9 mouse cellular contexts compared by ENCODE assay signal in genomic region chr16:34493914-34494313, GRCm38 (mm10).
A peak's percentile ranks its signal among the peaks of the same experiment; 100 is the strongest.
DNase-seq lines count a peak whose midpoint lies in the region; ATAC-seq and TF ChIP-seq lines count a peak whose summit lies in the region.
"Had no signal": no experiment of that assay in that cellular context is flagged by ENCODE, and none has a peak within 500 bp of the region (broad histone marks: within the 10 kb centered on the region; RNA-seq: fewer than 3 reads in every experiment).

No protein-coding gene starts in this region.

- no peaks in the 10 kb centered on the region for H3K9me3 ChIP-seq in heart, embryonic 15.5 days (replicated peaks)
- no peaks in the 10 kb centered on the region for H3K9me3 ChIP-seq in stomach, embryonic 16.5 days (replicated peaks; ENCODE audit: control insufficient read depth, low read length)
- H3K9me3 ChIP-seq in hindbrain, embryonic 13.5 days: no peaks in the 10 kb centered on the region
- H3K9me3 ChIP-seq: G1E had no signal

- peak overlapping the region; percentile 24; the same call in 1 of the 2 replicates for H3K27ac ChIP-seq in left cerebral cortex, adult 2 months
- peak overlapping the region; percentile 60 for H3K27ac ChIP-seq in heart, embryonic 15.5 days
- H3K27ac ChIP-seq in stomach, embryonic 16.5 days (ENCODE audit: low read length): peak overlapping the region; percentile 16
- no peak overlapping the region for H3K27ac ChIP-seq in hindbrain, embryonic 13.5 days
- H3K27ac ChIP-seq: liver, embryonic 14.5 days had no signal

- TF ChIP-seq CTCF in left cerebral cortex, adult 2 months (IDR thresholded peaks at IDR 0.05): no peak

- peak overlapping the region; percentile 21 for H3K4me2 ChIP-seq in heart, embryonic 15.5 days
- no peak overlapping the region for H3K4me2 ChIP-seq in stomach, embryonic 16.5 days (ENCODE audit: low read depth, low read length)
- no peak overlapping the region for H3K4me2 ChIP-seq in hindbrain, embryonic 13.5 days

- WGBS in heart, embryonic 15.5 days: 28% methylated on average over 3 of the region's 3 CpGs
- WGBS in stomach, embryonic 16.5 days: 50% methylated on average over 3 of the region's 3 CpGs
- WGBS in hindbrain, embryonic 13.5 days: 71% methylated on average over 3 of the region's 3 CpGs

- ATAC-seq in heart, embryonic 15.5 days (replicated peaks; ENCODE audit: insufficient number of reproducible peaks, insufficient read depth, low FRiP score, low read depth): peak; percentile 44; the same call in 1 of the 2 replicates
- ATAC-seq in stomach, embryonic 16.5 days (ENCODE audit: insufficient read depth, low FRiP score): peak; percentile 17; the same call in 1 of the 2 replicates
- no peak for ATAC-seq in hindbrain, embryonic 13.5 days (ENCODE audit: low FRiP score)

- H3K4me1 ChIP-seq in heart, embryonic 15.5 days (replicated peaks): peaks cover 33% of the 10 kb centered on the region
- peaks cover 22% of the 10 kb centered on the region for H3K4me1 ChIP-seq in stomach, embryonic 16.5 days (ENCODE audit: control insufficient read depth, insufficient read depth, low read length)
- H3K4me1 ChIP-seq in hindbrain, embryonic 13.5 days (replicated peaks): peaks cover 31% of the 10 kb centered on the region

- H3K27me3 ChIP-seq in heart, embryonic 15.5 days: no peaks in the 10 kb centered on the region
- no peaks in the 10 kb centered on the region for H3K27me3 ChIP-seq in stomach, embryonic 16.5 days (ENCODE audit: control insufficient read depth, insufficient read depth, low read length)
- no peaks in the 10 kb centered on the region for H3K27me3 ChIP-seq in hindbrain, embryonic 13.5 days

- intact Hi-C loops in left cerebral cortex, adult 2 months (cut with DNase I): no loop called here
- intact Hi-C loops in left cerebral cortex, postnatal 14 days (cut with DNase I): no loop called here

- no peak overlapping the region for H3K9ac ChIP-seq in heart, embryonic 15.5 days
- H3K9ac ChIP-seq in stomach, embryonic 16.5 days (ENCODE audit: low read length): no peak overlapping the region
- H3K9ac ChIP-seq in hindbrain, embryonic 13.5 days: no peak overlapping the region
- H3K9ac ChIP-seq: liver, embryonic 14.5 days had no signal

- DNase-seq in left cerebral cortex, adult 2 months (ENCODE audit: extremely low spot score in 1 of 2, low spot score in 2 of 2): no peak
- DNase-seq in left cerebral cortex, postnatal 14 days (ENCODE audit: low spot score in 2 of 2): no peak
- peak; percentile 62 to 83 for DNase-seq in kidney, postnatal 36 days
- DNase-seq in urinary bladder, postnatal 10 days (ENCODE audit: low spot score): no peak

- no peak overlapping the region for H3K4me3 ChIP-seq in left cerebral cortex, adult 2 months
- H3K4me3 ChIP-seq in heart, embryonic 15.5 days: no peak overlapping the region
- no peak overlapping the region for H3K4me3 ChIP-seq in stomach, embryonic 16.5 days (replicated peaks; ENCODE audit: low read length)
- H3K4me3 ChIP-seq in hindbrain, embryonic 13.5 days: no peak overlapping the region

- H3K36me3 ChIP-seq in heart, embryonic 15.5 days: no peaks in the 10 kb centered on the region
- H3K36me3 ChIP-seq in stomach, embryonic 16.5 days (ENCODE audit: control insufficient read depth, insufficient read depth, low read length): no peaks in the 10 kb centered on the region
- 0 out of 2 replicates have a peak, but pooled peaks cover 6% of the 10 kb centered on the region for H3K36me3 ChIP-seq in hindbrain, embryonic 13.5 days
- H3K36me3 ChIP-seq: G1E had no signal

Comparison
In these comparisons a context has a peak if more than half of its experiments do, and no peak if none do; other contexts are left out.
1. DNase-seq: peak in kidney, postnatal 36 days (2 of 2); none in left cerebral cortex, adult 2 months (0 of 2), left cerebral cortex, postnatal 14 days (0 of 2) and urinary bladder, postnatal 10 days (single experiment).